Mouse (Mus musculus) A20 (cell line): ENCODE data around the gene Slc44a4.
"Not testable (repeated sequence)": the region's sequence is repeated elsewhere in the genome, so short reads cannot be mapped to it uniquely, and the experiment has no call there.

Source experiments
- DNase-seq: peaks from one replicate; pipeline ENCODE4 v3.0.0-alpha.2; 2011; ENCODE audit warnings: low read depth, low spot score

The Slc44a4 gene

DNA sequence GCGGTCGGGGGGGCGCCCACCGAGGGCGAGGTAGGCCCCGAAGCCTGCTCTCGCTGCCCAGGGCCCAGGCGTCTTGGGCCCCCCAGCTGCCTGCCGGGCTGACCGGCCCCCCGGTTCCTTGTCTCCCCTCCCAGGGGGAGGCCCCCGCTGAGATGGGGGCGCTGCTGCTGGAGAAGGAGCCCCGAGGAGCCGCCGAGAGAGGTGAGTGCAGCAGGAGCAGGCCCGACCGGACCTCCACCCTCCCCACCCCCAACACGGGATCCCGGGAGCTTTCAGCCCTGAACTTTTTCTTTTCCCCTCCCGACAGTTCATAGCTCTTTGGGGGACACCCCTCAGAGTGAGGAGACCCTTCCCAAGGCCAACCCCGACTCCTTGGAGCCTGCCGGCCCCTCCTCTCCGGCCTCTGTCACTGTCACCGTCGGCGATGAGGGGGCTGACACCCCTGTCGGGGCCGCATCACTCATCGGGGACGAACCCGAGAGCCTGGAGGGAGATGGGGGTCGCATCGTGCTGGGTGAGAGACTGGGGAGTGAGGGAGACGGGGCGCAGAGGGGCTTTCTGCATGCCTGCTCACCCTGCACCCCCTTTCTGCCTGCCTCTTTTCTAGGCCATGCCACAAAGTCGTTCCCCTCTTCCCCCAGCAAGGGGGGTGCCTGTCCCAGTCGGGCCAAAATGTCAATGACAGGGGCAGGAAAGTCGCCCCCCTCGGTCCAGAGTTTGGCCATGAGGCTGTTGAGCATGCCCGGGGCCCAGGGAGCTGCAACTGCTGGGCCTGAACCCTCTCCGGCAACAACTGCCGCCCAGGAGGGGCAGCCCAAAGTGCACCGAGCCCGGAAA is 15.0 kb upstream of the Slc44a4 start:
- DNase-seq = peak; percentile 84

- DNase-seq = no peak
These were observed 14.4 kb upstream of the Slc44a4 start for GRCm38 (mm10) chr17:34899890-34900243.

DNA sequence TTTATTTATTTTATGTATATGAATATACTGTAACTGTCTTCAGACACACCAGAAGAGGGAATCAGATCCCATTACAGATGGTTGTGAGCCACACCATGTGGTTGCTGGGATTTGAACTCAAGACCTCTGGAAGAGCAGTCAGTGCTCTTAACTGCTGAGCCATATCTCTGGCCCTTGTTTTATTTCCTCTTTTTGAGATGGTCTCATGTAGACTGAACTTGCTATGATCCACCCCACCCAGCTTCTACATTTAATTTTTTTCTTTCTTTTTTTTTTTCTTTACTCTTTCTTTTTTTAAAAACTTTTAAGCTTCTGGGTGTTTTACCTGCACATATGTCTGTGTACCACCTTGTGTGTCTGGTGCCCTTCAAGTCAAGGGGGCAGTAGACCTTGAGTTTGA is 13.4 kb upstream of the Slc44a4 start:
- DNase-seq = peak; percentile 44

DNA sequence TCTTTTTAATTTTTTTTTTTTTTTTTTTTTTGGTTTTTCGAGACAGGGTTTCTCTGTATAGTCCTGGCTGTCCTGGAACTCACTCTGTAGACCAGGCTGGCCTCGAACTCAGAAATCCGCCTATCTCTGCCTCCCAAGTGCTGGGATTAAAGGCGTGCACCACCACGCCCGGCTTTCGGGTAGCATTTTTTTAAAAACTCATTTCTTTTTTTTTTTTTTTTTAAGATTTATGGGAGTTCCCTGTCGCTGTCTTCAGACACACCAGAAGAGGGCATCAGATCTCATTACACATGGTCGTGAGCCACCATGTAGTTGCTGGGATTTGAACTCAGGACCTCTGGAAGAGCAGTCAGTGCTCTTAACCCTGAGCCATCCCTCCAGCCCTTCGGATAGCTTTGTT is 12.3 kb upstream of the Slc44a4 start:
- DNase-seq = not testable (repeated sequence)

DNA sequence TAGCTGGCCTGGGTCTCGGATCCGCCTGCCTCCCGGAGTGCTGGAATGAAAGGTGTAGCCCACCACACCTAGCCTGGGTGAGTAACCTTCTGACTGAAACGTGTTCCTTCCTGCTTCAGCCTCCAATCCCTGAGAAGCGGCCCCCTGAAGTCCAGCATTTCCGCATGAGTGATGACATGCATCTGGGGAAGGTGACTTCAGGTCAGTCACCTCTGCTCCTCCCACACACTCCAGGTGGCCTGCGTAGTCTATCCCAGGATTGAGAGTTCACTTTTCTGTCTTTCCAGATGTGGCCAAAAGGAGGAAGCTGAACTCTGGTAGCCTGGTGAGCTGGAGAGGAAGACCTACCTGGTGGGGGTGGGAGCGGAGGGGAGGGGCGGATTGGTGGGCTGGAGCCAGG is 11.4 kb upstream of the Slc44a4 start:
- no peak for DNase-seq

GRCm38 (mm10) chr17:34910982-34911381 is 3.3 kb upstream of the Slc44a4 start:
- DNase-seq = no peak

- DNase-seq = peak; percentile 82
These were observed 2.3 kb upstream of the Slc44a4 start for GRCm38 (mm10) chr17:34911945-34912351.

GRCm38 (mm10) chr17:34915410-34915831 is 1.2 kb downstream of the Slc44a4 start:
- DNase-seq = peak; percentile 41

DNA sequence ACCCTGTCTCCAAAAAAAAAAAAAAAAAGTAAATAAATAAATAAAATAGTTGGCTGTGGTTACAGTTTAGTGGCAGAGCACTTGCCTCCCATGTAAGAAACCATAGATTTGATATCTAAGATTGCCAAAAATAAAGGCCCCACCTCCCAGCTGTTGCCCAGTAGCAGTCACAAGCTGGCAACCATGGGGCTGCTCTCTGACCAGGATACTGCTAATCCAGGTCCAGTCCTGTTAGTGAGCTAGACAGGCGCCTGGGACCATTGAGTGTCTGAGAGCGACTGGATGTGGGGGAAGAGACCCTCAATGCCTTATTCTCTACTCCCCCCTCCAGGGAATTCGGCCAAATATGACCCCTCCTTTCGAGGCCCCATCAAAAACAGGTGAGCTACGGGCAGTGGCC is 2.0 kb downstream of the Slc44a4 start:
- DNase-seq = no peak

DNA sequence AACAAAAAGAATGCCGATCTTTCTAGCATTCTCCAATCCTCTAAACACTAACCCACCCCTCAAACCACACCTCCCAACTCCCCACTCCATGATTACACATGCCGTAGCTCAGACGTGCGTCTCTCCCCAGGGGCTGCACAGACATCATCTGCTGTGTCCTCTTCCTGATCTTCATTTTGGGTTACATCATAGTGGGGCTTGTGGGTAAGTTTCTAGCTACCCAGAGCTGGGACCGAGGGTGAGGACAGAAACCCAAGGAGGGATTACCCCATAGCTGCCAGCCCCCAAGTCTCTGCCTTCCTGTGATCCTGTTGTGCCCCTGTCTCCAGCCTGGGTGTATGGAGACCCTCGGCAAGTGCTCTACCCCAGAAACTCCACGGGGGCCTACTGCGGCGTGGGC is 2.9 kb downstream of the Slc44a4 start:
- DNase-seq = no peak

DNA sequence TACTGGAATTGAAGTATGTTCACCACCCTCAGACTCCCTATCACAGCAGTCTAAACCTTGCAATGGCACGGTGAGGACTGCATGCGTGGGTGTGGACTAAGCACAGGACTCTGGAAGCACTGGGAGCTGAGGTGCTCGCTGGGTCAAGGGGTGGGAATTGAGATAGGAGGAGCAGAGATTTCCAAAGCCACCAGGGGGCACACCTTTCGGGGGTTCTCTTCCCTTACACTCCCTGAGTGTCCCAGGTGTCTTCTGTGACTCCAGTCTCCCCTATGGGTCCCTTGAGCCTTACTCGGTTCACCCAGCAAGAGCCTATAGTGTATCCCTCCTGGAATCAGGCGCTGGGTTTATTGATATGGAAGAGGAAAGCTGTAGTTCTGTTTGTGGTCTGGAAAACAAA is 8.7 kb downstream of the Slc44a4 start:
- peak; percentile 39 for DNase-seq

- no peak for DNase-seq
These were observed 10.0 kb downstream of the Slc44a4 start for GRCm38 (mm10) chr17:34924258-34924657.

DNA sequence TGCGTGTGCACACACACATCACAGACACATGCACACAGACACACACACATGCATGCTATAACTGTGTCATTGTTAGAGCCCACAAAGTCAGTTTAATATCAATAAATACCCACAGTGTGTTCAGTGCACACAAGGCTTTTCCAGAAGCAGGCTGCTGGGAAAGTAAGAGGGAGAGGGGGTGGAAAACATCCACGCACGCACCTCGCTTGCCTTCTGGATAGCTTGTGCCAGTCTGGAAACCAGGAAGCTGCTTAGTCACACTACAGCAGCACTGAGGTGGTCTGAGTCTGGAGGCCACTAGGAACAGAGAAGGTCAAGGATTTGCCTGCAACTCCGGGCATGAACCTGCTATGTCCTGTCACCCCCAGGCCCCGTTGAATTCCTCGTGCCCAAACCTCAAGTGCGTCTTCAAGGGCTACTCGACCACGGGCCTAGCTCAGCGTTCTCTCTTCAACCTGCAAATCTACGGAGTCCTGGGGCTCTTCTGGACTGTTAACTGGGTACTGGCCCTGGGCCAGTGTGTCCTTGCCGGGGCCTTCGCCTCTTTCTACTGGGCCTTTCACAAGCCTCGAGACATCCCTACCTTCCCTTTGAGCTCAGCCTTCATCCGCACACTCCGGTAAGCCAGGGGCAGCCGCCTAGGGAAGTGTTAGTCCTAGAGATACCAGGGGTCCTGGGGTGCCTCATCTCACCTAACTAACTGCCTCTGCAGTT is 13.2 kb downstream of the Slc44a4 start:
- no peak for DNase-seq

GRCm38 (mm10) chr17:34928841-34929240 is 14.6 kb downstream of the Slc44a4 start:
- no peak for DNase-seq

GRCm38 (mm10) chr17:34931061-34931734 is 16.9 kb downstream of the Slc44a4 start, which contains the start of gene Neu1:
Gene Neu1, plus strand, starts transcription at chr17:34931253.
- DNase-seq = peak; percentile 99

- peak; percentile 78 for DNase-seq
These were observed 17.5 kb downstream of the Slc44a4 start for GRCm38 (mm10) chr17:34931735-34932098.

DNA sequence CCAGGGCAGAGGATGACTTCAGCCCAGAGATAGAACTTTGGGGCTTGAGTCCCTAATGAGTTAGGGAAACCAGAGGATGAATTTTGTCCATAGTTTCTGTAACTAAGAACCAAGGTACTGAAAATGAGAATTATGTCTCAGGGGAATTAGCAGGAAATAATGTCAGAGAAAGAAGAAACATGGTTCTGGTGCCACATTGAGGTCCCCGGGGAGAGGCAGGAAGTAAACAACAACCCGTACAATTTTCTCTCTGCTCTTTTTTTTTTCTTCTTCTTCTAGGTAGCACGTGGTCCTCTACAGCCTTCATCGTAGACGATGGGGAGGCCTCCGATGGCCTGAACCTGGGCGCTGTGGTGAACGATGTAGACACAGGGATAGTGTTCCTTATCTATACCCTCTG is 18.0 kb downstream of the Slc44a4 start:
- DNase-seq = peak; percentile 57

DNA sequence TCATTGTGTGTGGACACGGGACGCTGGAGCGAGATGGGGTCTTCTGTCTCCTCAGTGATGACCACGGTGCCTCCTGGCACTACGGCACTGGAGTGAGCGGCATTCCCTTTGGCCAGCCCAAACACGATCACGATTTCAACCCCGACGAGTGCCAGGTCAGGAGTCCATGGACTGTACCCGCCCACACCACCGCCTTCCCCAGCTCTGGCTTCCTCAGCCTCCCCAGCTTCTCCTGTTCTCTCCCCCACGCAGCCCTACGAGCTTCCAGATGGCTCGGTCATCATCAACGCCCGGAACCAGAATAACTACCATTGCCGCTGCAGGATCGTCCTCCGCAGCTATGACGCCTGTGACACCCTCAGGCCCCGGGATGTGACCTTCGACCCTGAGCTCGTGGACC is 19.8 kb downstream of the Slc44a4 start:
- no peak for DNase-seq

- no peak for DNase-seq
These were observed 20.6 kb downstream of the Slc44a4 start for GRCm38 (mm10) chr17:34934830-34935229.

DNA sequence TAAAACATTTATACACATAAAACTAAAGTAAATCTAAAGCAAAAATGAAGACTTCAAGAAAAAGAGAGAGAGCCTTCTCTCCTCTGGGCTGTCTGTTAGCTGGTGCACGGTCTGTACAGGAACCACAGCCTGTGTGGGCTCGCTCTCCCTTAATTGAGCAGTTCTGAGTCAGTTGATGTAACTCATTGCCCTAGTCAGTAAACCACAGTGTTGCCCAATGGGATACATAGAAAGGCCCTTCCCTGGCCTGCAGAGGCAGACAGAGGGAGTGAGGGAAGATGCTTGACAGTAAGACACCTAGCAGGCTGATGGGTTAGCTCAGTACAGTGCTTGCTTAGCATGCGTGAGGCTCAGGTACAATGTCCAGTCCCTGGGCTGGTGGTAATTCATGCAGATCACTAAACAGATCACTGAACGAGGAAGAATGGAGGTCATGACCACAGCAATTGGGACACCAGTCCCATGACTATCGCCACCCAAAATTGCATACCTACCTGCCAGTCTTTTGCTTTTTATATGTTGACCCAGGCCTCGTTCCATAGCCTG is 23.8 kb downstream of the Slc44a4 start:
- no peak for DNase-seq

DNA sequence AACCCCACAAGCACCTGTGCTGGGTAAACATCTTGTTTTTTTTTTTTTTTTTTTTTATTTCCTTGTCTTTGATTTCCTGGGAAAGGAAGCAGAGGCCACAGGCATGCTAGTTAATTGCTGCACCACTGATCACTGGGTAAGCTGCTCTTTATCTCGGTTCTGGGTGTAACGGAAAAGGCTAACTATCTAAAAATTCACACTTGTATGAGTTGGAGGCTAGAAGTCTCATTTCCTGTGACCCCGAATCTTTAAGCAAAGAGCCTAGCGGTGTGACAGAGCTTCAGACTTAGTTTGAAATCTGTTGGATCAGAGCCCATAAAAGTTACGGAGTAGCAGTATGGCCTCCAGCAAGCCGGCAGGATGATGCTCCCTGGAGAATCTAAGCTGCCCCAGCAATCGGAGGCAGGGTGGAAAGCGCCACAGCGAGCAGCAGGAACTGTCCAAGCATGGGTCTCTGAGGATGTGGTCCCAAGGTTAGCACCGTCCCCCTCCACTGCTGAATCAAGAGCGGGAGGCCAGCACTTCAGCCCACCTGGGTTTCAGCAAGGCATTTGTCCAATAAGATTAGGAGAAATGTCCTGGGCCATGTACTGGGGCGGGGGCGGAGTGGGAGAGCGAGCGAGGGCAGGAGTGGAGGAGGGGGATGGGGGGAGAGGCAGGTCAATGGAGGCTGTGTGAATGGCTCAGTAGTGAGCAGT is 27.2 kb downstream of the Slc44a4 start:
- DNase-seq = no peak
